Mouse (Mus musculus) embryonic facial prominence, embryonic 11.5 days (tissue): ENCODE data around the gene Ifnlr1. TPM values are rescaled to one million over a fixed set of nuclear protein-coding genes. Genes with fewer than 3 reads are reported as not detected.
A peak's percentile ranks its signal among the peaks of the same experiment; 100 is the strongest.
"Not testable (repeated sequence)": the region's sequence is repeated elsewhere in the genome, so short reads cannot be mapped to it uniquely, and the experiment has no call there.

Experiments
- ATAC-seq: fragments of 200-750 bp; cut with Nextera tagmentation; replicated peaks from 2 replicates; pipeline ENCODE4 v1.8.0; 2017; ENCODE audit warnings: low read depth; ENCODE audit not compliant: insufficient number of reproducible peaks, low FRiP score, low TSS enrichment
- DNase-seq: peaks from one replicate; pipeline ENCODE4 v3.0.0-alpha.2; 2015; ENCODE audit warnings: low spot score
- H3K27ac ChIP-seq: fragments of 300-500 bp; sonication (generic); replicated peaks from 2 replicates; pipeline ENCODE4 v1.5.1; 2014; ENCODE audit warnings: mild to moderate bottlenecking, low read depth, low read length, control low read depth
- H3K27me3 ChIP-seq: fragments of 300-500 bp; sonication (generic); 2 replicates; pipeline ENCODE4 v1.6.1; 2014; ENCODE audit warnings: mild to moderate bottlenecking, low read length, moderate library complexity, mixed read lengths; ENCODE audit not compliant: control insufficient read depth, insufficient read depth
- H3K36me3 ChIP-seq: fragments of 300-500 bp; sonication (generic); replicated peaks from 2 replicates; pipeline ENCODE4 v1.6.1; 2014; ENCODE audit warnings: low read depth, mild to moderate bottlenecking, low read length, moderate library complexity, mixed read lengths; ENCODE audit not compliant: control insufficient read depth, insufficient read depth
- H3K4me1 ChIP-seq: fragments of 300-500 bp; sonication (generic); 2 replicates; pipeline ENCODE4 v1.6.1; 2014; ENCODE audit warnings: low read length, mixed read lengths; ENCODE audit not compliant: control insufficient read depth, insufficient read depth
- H3K4me2 ChIP-seq: fragments of 300-500 bp; sonication (generic); 2 replicates; pipeline ENCODE4 v1.6.1; 2014; ENCODE audit warnings: low read depth, mild to moderate bottlenecking, control low read depth, low read length, moderate library complexity
- H3K4me3 ChIP-seq: fragments of 300-500 bp; sonication (generic); 2 replicates; pipeline ENCODE4 v1.5.1; 2014; ENCODE audit warnings: low read depth, low read length, control low read depth
- H3K9ac ChIP-seq: fragments of 300-500 bp; sonication (generic); replicated peaks from 2 replicates; pipeline ENCODE4 v1.6.1; 2014; ENCODE audit warnings: mild to moderate bottlenecking, control low read depth, low read length
- H3K9me3 ChIP-seq: fragments of 300-500 bp; sonication (generic); replicated peaks from 2 replicates; pipeline ENCODE4 v1.6.1; 2016; ENCODE audit warnings: mild to moderate bottlenecking, low read length, inconsistent platforms, mixed read lengths; ENCODE audit not compliant: control insufficient read depth
- WGBS: fragments of 180-500 bp; shearing (Covaris S2); extraction: QIAGEN DNeasy Blood & Tissue Kit; methylation state at CpG from one replicate; pipeline ENCODE4 v1.1.7; 2014; 5-methylcytosine and 5-hydroxymethylcytosine counted together
- polyA plus RNA-seq: library from polyadenylated mRNA; unstranded; fragments of >200 nt; fragmentation: Nextera tagmentation; extraction: Ambion mirVana; gene quantifications from 2 replicates; pipeline ENCODE4 v1.2.1, GENCODE M21; 2014

Gene Ifnlr1
- 0.59 and 0.70 TPM in 2 replicates for polyA plus RNA-seq

GRCm38 (mm10) chr4:135685906-135686567, at the start of gene Ifnlr1:
Ifnlr1 (plus strand) TSS chr4:135686287.
- Histone ChIP-seq H3K27ac (no peak within 1 kb of the TSS), H3K4me3 (peak within 1 kb of the TSS; percentile 51), H3K9me3 (no peaks in the 10 kb centered on the region), H3K27me3 (peaks cover 12% of the 10 kb centered on the region), H3K36me3 (no peaks in the 10 kb centered on the region), H3K9ac (peak within 1 kb of the TSS; percentile 52), H3K4me1 (no peaks in the 10 kb centered on the region), H3K4me2 (peak within 1 kb of the TSS; percentile 93)
- under 1% methylated on average over 41 of the region's 41 CpGs for WGBS
- ATAC-seq, result no peak
- peak; percentile 73 for DNase-seq

- 80% methylated on average over 8 of the region's 8 CpGs for WGBS
- not testable (repeated sequence) for H3K9ac ChIP-seq, H3K4me3 ChIP-seq, ATAC-seq, H3K27me3 ChIP-seq, H3K4me2 ChIP-seq, H3K9me3 ChIP-seq, H3K27ac ChIP-seq, DNase-seq, H3K4me1 ChIP-seq, H3K36me3 ChIP-seq
These were observed 44.6 kb upstream of the Ifnlr1 start for GRCm38 (mm10) chr4:135641302-135642079.

- H3K9ac ChIP-seq, result no peak overlapping the region
- DNase-seq, result no peak
- H3K4me1 ChIP-seq, result no peaks in the 10 kb centered on the region; the same call in 1 of the 2 replicates
- no peaks in the 10 kb centered on the region for H3K9me3 ChIP-seq
- H3K4me3 ChIP-seq, result no peak overlapping the region
- no peaks in the 10 kb centered on the region for H3K36me3 ChIP-seq
- H3K4me2 ChIP-seq, result no peak overlapping the region
- no peaks in the 10 kb centered on the region for H3K27me3 ChIP-seq
- no peak for ATAC-seq
- WGBS, result 63% methylated on average over 12 of the region's 12 CpGs
- no peak overlapping the region for H3K27ac ChIP-seq
These were observed 41.0 kb upstream of the Ifnlr1 start for GRCm38 (mm10) chr4:135645022-135645637.

- Histone ChIP-seq H3K27me3 (no peaks in the 10 kb centered on the region), H3K36me3 (no peaks in the 10 kb centered on the region), H3K9me3 (no peaks in the 10 kb centered on the region), H3K4me1 (peaks cover 18% of the 10 kb centered on the region), H3K4me3 (no peak overlapping the region), H3K4me2 (peak overlapping the region; percentile 3; the same call in 1 of the 2 replicates), H3K9ac (no peak overlapping the region), H3K27ac (peak overlapping the region; percentile 44)
- DNase-seq (peak; percentile 85), ATAC-seq (0 out of 2 replicates have a peak, but pooled peaks have one; percentile 10)
- WGBS, result 34% methylated on average over 11 of the region's 11 CpGs
These were observed 33.0 kb upstream of the Ifnlr1 start for GRCm38 (mm10) chr4:135652966-135653607.

GRCm38 (mm10) chr4:135653956-135654355, 32.1 kb upstream of the Ifnlr1 start:
- ATAC-seq, result no peak
- 92% methylated on average over 7 of the region's 7 CpGs for WGBS

GRCm38 (mm10) chr4:135655499-135655898, 30.6 kb upstream of the Ifnlr1 start:
- no peak overlapping the region for H3K4me3 ChIP-seq
- DNase-seq, result peak; percentile 57
- peaks cover 18% of the 10 kb centered on the region for H3K4me1 ChIP-seq
- no peak overlapping the region for H3K9ac ChIP-seq
- H3K27ac ChIP-seq, result 0 out of 2 replicates have a peak overlapping the region, but pooled peaks have one; percentile 20
- H3K4me2 ChIP-seq, result no peak overlapping the region
- WGBS, result 17% methylated on average over 7 of the region's 7 CpGs
- no peak for ATAC-seq
- no peaks in the 10 kb centered on the region for H3K9me3 ChIP-seq
- H3K36me3 ChIP-seq, result no peaks in the 10 kb centered on the region
- no peaks in the 10 kb centered on the region for H3K27me3 ChIP-seq

More at GRCm38 (mm10) chr4:135653956-135654355, 32.1 kb upstream of the Ifnlr1 start:
- H3K4me1 ChIP-seq, result peaks cover 18% of the 10 kb centered on the region
- H3K27me3 ChIP-seq, result no peaks in the 10 kb centered on the region
- H3K4me2 ChIP-seq, result no peak overlapping the region
- H3K9ac ChIP-seq, result no peak overlapping the region
- no peak overlapping the region for H3K27ac ChIP-seq
- no peak for DNase-seq
- no peaks in the 10 kb centered on the region for H3K36me3 ChIP-seq
- no peak overlapping the region for H3K4me3 ChIP-seq
- no peaks in the 10 kb centered on the region for H3K9me3 ChIP-seq

GRCm38 (mm10) chr4:135656094-135656589, 29.9 kb upstream of the Ifnlr1 start:
- Histone ChIP-seq H3K27me3 (no peaks in the 10 kb centered on the region), H3K27ac (no peak overlapping the region; the same call in 1 of the 2 replicates), H3K4me2 (no peak overlapping the region), H3K4me1 (peaks cover 18% of the 10 kb centered on the region), H3K9me3 (no peaks in the 10 kb centered on the region), H3K4me3 (no peak overlapping the region), H3K9ac (peak overlapping the region; percentile 2; the same call in 1 of the 2 replicates), H3K36me3 (no peaks in the 10 kb centered on the region)
- DNase-seq, result peak; percentile 26
- ATAC-seq, result peak; percentile 42; the same call in 1 of the 2 replicates
- 27% methylated on average over 10 of the region's 10 CpGs for WGBS
